Mouse (Mus musculus) ZHBTc4 (cell line): ENCODE results near the gene Timp3.
A peak's percentile ranks its signal among the peaks of the same experiment; 100 is the strongest.

Experiments
- DNase-seq: peaks from one replicate; pipeline ENCODE4 v3.0.0-alpha.2; 2011; ENCODE audit warnings: low read depth, low spot score

The Timp3 gene

GRCm38 (mm10) chr10:86297307-86297706 is 2.9 kb upstream of the Timp3 start:
- no peak for DNase-seq

- DNase-seq: no peak
These were observed 1.8 kb upstream of the Timp3 start for GRCm38 (mm10) chr10:86298326-86298725.

GRCm38 (mm10) chr10:86299795-86300194 is 377 bp upstream of the Timp3 start:
- DNase-seq: no peak

GRCm38 (mm10) chr10:86301117-86301490 is 932 bp downstream of the Timp3 start:
- no peak for DNase-seq

GRCm38 (mm10) chr10:86301593-86302317 is 1.6 kb downstream of the Timp3 start:
- DNase-seq: no peak

GRCm38 (mm10) chr10:86302318-86302648 is 2.1 kb downstream of the Timp3 start:
- DNase-seq: no peak

- DNase-seq: peak; percentile 71
These were observed 2.8 kb downstream of the Timp3 start for GRCm38 (mm10) chr10:86302761-86303494.

GRCm38 (mm10) chr10:86303495-86303876 is 3.3 kb downstream of the Timp3 start:
- DNase-seq: no peak

- no peak for DNase-seq
These were observed 4.4 kb downstream of the Timp3 start for GRCm38 (mm10) chr10:86304583-86304982.

- no peak for DNase-seq
These were observed 7.1 kb downstream of the Timp3 start for GRCm38 (mm10) chr10:86307235-86307634.

GRCm38 (mm10) chr10:86310527-86310926 is 10.4 kb downstream of the Timp3 start:
- no peak for DNase-seq

GRCm38 (mm10) chr10:86312976-86313375 is 12.8 kb downstream of the Timp3 start:
- no peak for DNase-seq

- DNase-seq: no peak
These were observed 13.3 kb downstream of the Timp3 start for GRCm38 (mm10) chr10:86313448-86313847.

- no peak for DNase-seq
These were observed 15.3 kb downstream of the Timp3 start for GRCm38 (mm10) chr10:86315513-86315912.

- DNase-seq: no peak
These were observed 17.5 kb downstream of the Timp3 start for GRCm38 (mm10) chr10:86317633-86318032.

GRCm38 (mm10) chr10:86318552-86319140 is 18.5 kb downstream of the Timp3 start:
- DNase-seq: no peak

- peak; percentile 75 for DNase-seq
These were observed 19.4 kb downstream of the Timp3 start for GRCm38 (mm10) chr10:86319526-86319925.

GRCm38 (mm10) chr10:86320204-86320603 is 20.0 kb downstream of the Timp3 start:
- DNase-seq: no peak

GRCm38 (mm10) chr10:86321194-86321593 is 21.0 kb downstream of the Timp3 start:
- DNase-seq: no peak

- DNase-seq: no peak
These were observed 21.8 kb downstream of the Timp3 start for GRCm38 (mm10) chr10:86322006-86322405.

GRCm38 (mm10) chr10:86323275-86323994 is 23.3 kb downstream of the Timp3 start:
- no peak for DNase-seq

GRCm38 (mm10) chr10:86325272-86325671 is 25.1 kb downstream of the Timp3 start:
- DNase-seq: no peak
